Mouse (Mus musculus): Measurements from ENCODE around the gene Ptgdr2.

Gene Ptgdr2

GRCm38 (mm10) chr19:10937110-10937563, at the start of gene Ptgdr2:
TSS of gene Ptgdr2 (plus strand) at chr19:10937160.
- no peak for DNase-seq

- no peak for DNase-seq
These were observed 44.8 kb upstream of the Ptgdr2 start for GRCm38 (mm10) chr19:10892201-10892600.

GRCm38 (mm10) chr19:10895016-10895528, 41.9 kb upstream of the Ptgdr2 start, which contains the start of gene Prpf19:
TSS of gene Prpf19 (plus strand) at chr19:10895231.
- DNase-seq, result peak; percentile 97

- DNase-seq, result no peak
These were observed 41.3 kb upstream of the Ptgdr2 start for GRCm38 (mm10) chr19:10895708-10896107.

GRCm38 (mm10) chr19:10896849-10897248, 40.1 kb upstream of the Ptgdr2 start:
- no peak for DNase-seq

GRCm38 (mm10) chr19:10897491-10897890, 39.5 kb upstream of the Ptgdr2 start:
- DNase-seq, result no peak

- no peak for DNase-seq
These were observed 36.6 kb upstream of the Ptgdr2 start for GRCm38 (mm10) chr19:10900315-10900714.

- no peak for DNase-seq
These were observed 35.9 kb upstream of the Ptgdr2 start for GRCm38 (mm10) chr19:10901046-10901445.

- no peak for DNase-seq
These were observed 32.4 kb upstream of the Ptgdr2 start for GRCm38 (mm10) chr19:10904512-10904911.

GRCm38 (mm10) chr19:10904927-10905727, 31.8 kb upstream of the Ptgdr2 start:
- peak; percentile 62 for DNase-seq

GRCm38 (mm10) chr19:10905728-10906000, 31.3 kb upstream of the Ptgdr2 start:
- DNase-seq, result no peak

- peak; percentile 68 for DNase-seq
These were observed 29.1 kb upstream of the Ptgdr2 start for GRCm38 (mm10) chr19:10907891-10908290.

- DNase-seq, result peak; percentile 43
These were observed 27.8 kb upstream of the Ptgdr2 start for GRCm38 (mm10) chr19:10909087-10909721.

GRCm38 (mm10) chr19:10914291-10914690, 22.7 kb upstream of the Ptgdr2 start:
- DNase-seq, result no peak

GRCm38 (mm10) chr19:10914870-10915269, 22.1 kb upstream of the Ptgdr2 start:
- DNase-seq, result no peak

GRCm38 (mm10) chr19:10916506-10916905, 20.5 kb upstream of the Ptgdr2 start:
- DNase-seq, result no peak

GRCm38 (mm10) chr19:10918321-10918991, 18.5 kb upstream of the Ptgdr2 start:
- DNase-seq, result no peak

GRCm38 (mm10) chr19:10920532-10920931, 16.4 kb upstream of the Ptgdr2 start, which contains the start of gene Zp1:
TSS of gene Zp1 (minus strand) at chr19:10920632.
- no peak for DNase-seq

GRCm38 (mm10) chr19:10921058-10921457, 15.9 kb upstream of the Ptgdr2 start:
- DNase-seq, result no peak

GRCm38 (mm10) chr19:10924220-10924619, 12.7 kb upstream of the Ptgdr2 start:
- DNase-seq, result no peak

GRCm38 (mm10) chr19:10926123-10926621, 10.8 kb upstream of the Ptgdr2 start:
- DNase-seq, result no peak

GRCm38 (mm10) chr19:10926666-10927065, 10.3 kb upstream of the Ptgdr2 start:
- no peak for DNase-seq

- no peak for DNase-seq
These were observed 6.3 kb upstream of the Ptgdr2 start for GRCm38 (mm10) chr19:10930641-10931040.

All from lung, postnatal 14 days (tissue).